Mouse (Mus musculus) hindbrain, embryonic 12.5 days (tissue): ENCODE data around the gene Olfr91. TPM values are rescaled to one million over a fixed set of nuclear protein-coding genes. Genes with fewer than 3 reads are reported as not detected.

Experiments used
- polyA plus RNA-seq: library from polyadenylated mRNA; unstranded; fragments of >200 nt; fragmentation: Nextera tagmentation; extraction: Ambion mirVana; gene quantifications from 2 replicates; pipeline ENCODE4 v1.2.1, GENCODE M21; 2016

Olfr91 gene
- polyA plus RNA-seq, 1 experiment from 2014 or later, result 0.05 TPM

Other genes with a start within 250 kb of the Olfr91 start
- 0.37 and 0.42 TPM in 2 replicates for gene Trim15, start 231.1 kb downstream of the Olfr91 start, polyA plus RNA-seq
- 7.5 and 8.4 TPM in 2 replicates for gene Trim10, start 228.7 kb downstream of the Olfr91 start, polyA plus RNA-seq
- not detected in 2 replicates for gene Trim40, start 208.2 kb downstream of the Olfr91 start, polyA plus RNA-seq
- not detected in 2 replicates for gene Trim31, start 200.2 kb downstream of the Olfr91 start, polyA plus RNA-seq
- 1.4 and 1.5 TPM in 2 replicates for gene Rnf39, start 155.4 kb downstream of the Olfr91 start, polyA plus RNA-seq
- 131 and 137 TPM in 2 replicates for gene Ppp1r11, start 146.5 kb downstream of the Olfr91 start, polyA plus RNA-seq
- 70.7 and 77.0 TPM in 2 replicates for gene Znrd1, start 139.7 kb downstream of the Olfr91 start, polyA plus RNA-seq
- 5.0 and 6.6 TPM in 2 replicates for gene Znrd1as, start 139.7 kb downstream of the Olfr91 start, polyA plus RNA-seq
- gene 2410137M14Rik, start 117.0 kb downstream of the Olfr91 start, polyA plus RNA-seq, result 0.50 TPM in 1 of 2 replicates, not detected in the other
- 1.6 and 2.3 TPM in 2 replicates for gene H2-M5, start 108.7 kb downstream of the Olfr91 start, polyA plus RNA-seq
- 208 and 223 TPM in 2 replicates for gene Zfp57, start 97.1 kb downstream of the Olfr91 start, polyA plus RNA-seq
- gene Mog, start 74.9 kb downstream of the Olfr91 start, polyA plus RNA-seq, result 0.85 and 1.3 TPM in 2 replicates
- 41.8 and 42.1 TPM in 2 replicates for gene Gabbr1, start 52.3 kb downstream of the Olfr91 start, polyA plus RNA-seq
- 0.18 TPM in 1 of 2 replicates, not detected in the other for gene Olfr90, start 9.8 kb downstream of the Olfr91 start, polyA plus RNA-seq
- not detected in 2 replicates for gene Olfr92, start 21.8 kb upstream of the Olfr91 start, polyA plus RNA-seq
- not detected in 2 replicates for gene Olfr93, start 63.2 kb upstream of the Olfr91 start, polyA plus RNA-seq
- not detected in 2 replicates for gene Ubd, start 95.6 kb upstream of the Olfr91 start, polyA plus RNA-seq
- not detected in 2 replicates for gene Olfr94, start 102.7 kb upstream of the Olfr91 start, polyA plus RNA-seq
- gene Olfr95, start 114.8 kb upstream of the Olfr91 start, polyA plus RNA-seq, result not detected in 2 replicates
- gene Olfr96, start 121.9 kb upstream of the Olfr91 start, polyA plus RNA-seq, result not detected in 2 replicates
- gene Olfr97, start 139.1 kb upstream of the Olfr91 start, polyA plus RNA-seq, result not detected in 2 replicates
- not detected in 2 replicates for gene Olfr98, start 165.5 kb upstream of the Olfr91 start, polyA plus RNA-seq
- gene H2-M3, start 171.9 kb upstream of the Olfr91 start, polyA plus RNA-seq, result 0.92 and 0.95 TPM in 2 replicates
- not detected in 2 replicates for gene Olfr99, start 185.2 kb upstream of the Olfr91 start, polyA plus RNA-seq
- not detected in 2 replicates for gene Olfr101, start 206.0 kb upstream of the Olfr91 start, polyA plus RNA-seq
- gene Olfr102, start 218.8 kb upstream of the Olfr91 start, polyA plus RNA-seq, result not detected in 2 replicates
- gene Olfr103, start 241.4 kb upstream of the Olfr91 start, polyA plus RNA-seq, result not detected in 2 replicates